Mouse (Mus musculus): ENCODE data around the gene Ccr2. TPM values are rescaled to one million over a fixed set of nuclear protein-coding genes. Genes with fewer than 3 reads are reported as not detected.

Ccr2 gene
- 0.59 and 0.65 TPM in 2 replicates for polyA plus RNA-seq (2012; rRNA removed)

GRCm38 (mm10) chr9:124101723-124102122, at the start of gene Ccr2:
Ccr2 (plus strand) TSS chr9:124101950.

GRCm38 (mm10) chr9:124121387-124122184, 19.8 kb downstream of the Ccr2 start, which contains the start of gene Ccr5:
Ccr5 (plus strand) TSS chr9:124121543.

Other genes with a start within 250 kb of the Ccr2 start
- gene Xcr1, start 239.9 kb upstream of the Ccr2 start, polyA plus RNA-seq (2012; rRNA removed): 0.19 and 0.22 TPM in 2 replicates
- gene Ccr1, start 133.3 kb upstream of the Ccr2 start, polyA plus RNA-seq (2012; rRNA removed): 1.4 and 1.8 TPM in 2 replicates
- gene Ccr1l1, start 123.5 kb upstream of the Ccr2 start, polyA plus RNA-seq (2012; rRNA removed): not detected in 2 replicates
- gene Ccr3, start 80.0 kb upstream of the Ccr2 start, polyA plus RNA-seq (2012; rRNA removed): 0.13 TPM in 1 of 2 replicates, not detected in the other
- gene Ccr5, start 19.6 kb downstream of the Ccr2 start, polyA plus RNA-seq (2012; rRNA removed): 0.17 and 0.23 TPM in 2 replicates
- gene 2010315B03Rik, start 210.7 kb downstream of the Ccr2 start, polyA plus RNA-seq (2012; rRNA removed): 2.5 and 2.8 TPM in 2 replicates